Mouse (Mus musculus): ENCODE measurements at regions not wholly inside any gene's neighbourhood (a gene's known extent, or its start where the extent isn't known, plus 50 kb on each side); places are given as distances from the start of the nearest gene placed in this dataset.

DNA sequence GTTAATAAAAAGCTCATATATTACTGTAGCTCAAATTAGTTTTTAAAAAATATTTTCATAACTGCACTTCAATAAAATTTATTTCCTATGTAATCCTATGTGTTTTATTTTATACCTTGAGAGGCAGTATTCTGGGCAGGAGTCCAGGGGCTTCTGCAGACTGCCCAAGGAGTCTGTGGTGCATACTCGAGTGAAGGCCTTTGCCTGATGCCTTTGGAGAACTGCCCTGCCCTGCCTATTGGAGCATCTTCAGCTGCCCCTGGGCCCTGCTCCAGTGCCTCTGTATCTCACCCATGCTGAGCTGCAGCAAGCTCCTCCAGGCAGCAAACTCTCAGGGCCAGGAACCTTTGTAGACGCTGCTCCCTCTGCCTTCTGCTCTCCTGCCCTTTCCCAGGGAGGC, 223.7 kb upstream of the Gm4791 start:
- Histone ChIP-seq H3K4me2 (replicated peaks) (no peak overlapping the region), H3K9me3 (no peaks in the 10 kb centered on the region), H3K4me1 (no peaks in the 10 kb centered on the region), H3K27me3 (no peaks in the 10 kb centered on the region), H3K9ac (no peak overlapping the region), H3K4me3 (no peak overlapping the region), H3K36me3 (no peaks in the 10 kb centered on the region), H3K27ac (no peak overlapping the region)
- 59% methylated on average over 2 of the region's 2 CpGs for WGBS
- ATAC-seq (ENCODE audit: insufficient number of reproducible peaks, insufficient read depth, low FRiP score, low TSS enrichment): no peak

DNA sequence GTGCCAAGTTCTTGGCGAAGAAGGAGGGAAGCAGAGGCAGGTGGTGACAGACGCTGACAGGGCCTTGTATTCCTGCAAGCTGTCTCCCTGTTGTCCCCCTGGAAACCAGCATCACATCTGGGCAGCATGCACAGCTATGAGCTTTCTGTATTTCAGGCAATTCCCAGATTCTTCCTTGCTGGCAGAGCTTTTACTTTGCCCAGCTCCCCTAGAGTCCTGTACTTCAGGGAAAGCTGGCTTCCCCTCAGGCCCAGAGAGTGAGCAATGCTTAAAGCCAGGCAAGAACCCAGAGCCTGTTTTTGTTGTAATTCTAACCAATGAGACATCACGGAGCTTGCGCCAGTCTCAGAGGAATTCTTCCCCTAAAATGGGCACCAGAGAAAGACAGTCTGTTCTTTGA, 238.3 kb upstream of the Gm4791 start:
- H3K4me3 ChIP-seq: no peak overlapping the region
- no peaks in the 10 kb centered on the region for H3K4me1 ChIP-seq
- H3K9me3 ChIP-seq: no peaks in the 10 kb centered on the region
- no peaks in the 10 kb centered on the region for H3K36me3 ChIP-seq
- 63% methylated on average over 4 of the region's 4 CpGs for WGBS
- no peaks in the 10 kb centered on the region for H3K27me3 ChIP-seq
- no peak overlapping the region for H3K9ac ChIP-seq
- no peak for ATAC-seq (ENCODE audit: insufficient number of reproducible peaks, insufficient read depth, low FRiP score, low TSS enrichment)
- H3K27ac ChIP-seq: no peak overlapping the region
- H3K4me2 ChIP-seq (replicated peaks): no peak overlapping the region

DNA sequence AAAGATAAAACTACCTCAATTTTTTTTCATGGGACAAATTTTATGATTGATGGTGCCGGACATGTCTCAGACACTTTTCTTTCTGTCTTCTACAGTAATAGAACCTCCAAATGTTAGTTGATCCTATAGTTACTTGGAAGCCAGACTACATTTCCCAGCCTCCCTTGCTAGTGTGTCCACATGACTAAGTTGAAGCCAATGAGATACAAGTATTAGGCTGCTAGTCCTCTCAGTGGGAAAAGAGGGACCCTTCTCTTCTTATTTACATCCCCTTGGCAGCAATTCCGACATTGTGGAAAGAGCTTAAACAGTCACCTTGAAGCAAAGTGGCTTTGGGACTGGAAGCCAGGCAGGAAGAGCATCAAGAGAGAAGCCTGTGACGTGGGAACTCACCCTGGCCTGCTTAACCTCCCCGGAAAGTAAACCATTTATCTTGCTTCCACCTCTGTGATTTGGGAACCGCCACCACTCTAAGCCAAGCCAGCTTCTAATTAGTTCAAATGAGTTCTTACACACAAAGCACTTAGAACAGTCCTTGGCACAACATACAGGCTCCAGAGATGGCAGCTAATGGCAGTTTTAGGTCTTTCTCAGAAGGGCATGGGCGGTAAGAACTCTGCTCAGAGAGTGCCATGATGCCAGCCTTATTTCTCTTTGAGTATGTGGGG, 241.4 kb upstream of the Gm4791 start:
- ATAC-seq (ENCODE audit: insufficient number of reproducible peaks, insufficient read depth, low FRiP score, low TSS enrichment): no peak
- no peak overlapping the region for H3K4me3 ChIP-seq
- no peaks in the 10 kb centered on the region for H3K4me1 ChIP-seq
- 75% methylated on average over 6 of the region's 6 CpGs for WGBS
- no peaks in the 10 kb centered on the region for H3K36me3 ChIP-seq
- H3K27me3 ChIP-seq: no peaks in the 10 kb centered on the region
- H3K9me3 ChIP-seq: no peaks in the 10 kb centered on the region
- H3K4me2 ChIP-seq (replicated peaks): no peak overlapping the region
- H3K27ac ChIP-seq: no peak overlapping the region
- no peak overlapping the region for H3K9ac ChIP-seq

DNA sequence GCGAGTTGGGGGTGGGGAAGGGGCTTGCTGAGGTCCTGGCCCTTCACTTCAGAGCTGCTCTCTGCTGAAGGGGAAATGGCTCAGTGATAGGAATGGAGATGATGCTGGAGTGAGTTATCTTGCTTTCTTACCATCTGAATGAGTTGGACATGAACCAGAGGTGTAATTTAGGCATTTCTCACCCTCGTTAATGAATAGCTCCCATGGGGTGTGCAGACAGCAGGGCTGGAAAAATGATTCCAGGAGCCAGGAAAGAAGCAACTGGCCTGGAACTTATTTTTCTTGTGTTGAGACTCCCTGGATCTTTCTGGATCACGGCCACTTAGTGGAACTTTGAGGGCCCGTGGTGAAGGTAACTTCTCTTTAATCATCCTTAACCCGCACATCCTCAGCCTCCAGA, 246.6 kb upstream of the Gm4791 start:
- Histone ChIP-seq H3K4me2 (replicated peaks) (no peak overlapping the region), H3K27ac (no peak overlapping the region), H3K9ac (no peak overlapping the region), H3K4me1 (no peaks in the 10 kb centered on the region), H3K9me3 (no peaks in the 10 kb centered on the region), H3K27me3 (0 out of 2 replicates have a peak, but pooled peaks cover 3% of the 10 kb centered on the region), H3K36me3 (no peaks in the 10 kb centered on the region), H3K4me3 (no peak overlapping the region)
- WGBS: 47% methylated on average over 5 of the region's 5 CpGs
- ATAC-seq (ENCODE audit: insufficient number of reproducible peaks, insufficient read depth, low FRiP score, low TSS enrichment): no peak

DNA sequence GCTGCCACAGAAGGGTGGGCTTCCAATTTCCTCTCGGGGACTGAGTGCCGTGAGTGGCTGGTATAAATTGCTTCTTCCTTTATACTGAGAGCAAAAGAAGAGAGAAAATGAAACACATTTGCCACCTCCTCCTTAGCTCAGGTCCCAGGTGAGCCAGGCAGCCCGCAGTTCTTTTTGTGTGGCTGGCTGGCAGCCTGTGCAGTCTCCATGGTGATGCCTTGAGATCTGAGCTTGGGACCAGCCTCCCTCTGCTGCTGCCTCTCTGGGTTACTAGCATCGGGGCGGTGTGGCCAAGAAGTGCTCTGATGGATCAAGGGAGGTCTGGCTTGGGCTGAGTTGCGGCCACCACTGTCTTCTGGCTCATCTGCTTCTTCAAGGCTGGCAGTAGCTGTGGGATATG, 249.1 kb upstream of the Gm4791 start:
- no peaks in the 10 kb centered on the region for H3K4me1 ChIP-seq
- H3K9ac ChIP-seq: no peak overlapping the region
- no peak overlapping the region for H3K4me2 ChIP-seq (replicated peaks)
- H3K9me3 ChIP-seq: no peaks in the 10 kb centered on the region
- H3K27ac ChIP-seq: no peak overlapping the region
- no peaks in the 10 kb centered on the region for H3K36me3 ChIP-seq
- H3K4me3 ChIP-seq: no peak overlapping the region
- WGBS: 67% methylated on average over 6 of the region's 6 CpGs
- ATAC-seq (ENCODE audit: insufficient number of reproducible peaks, insufficient read depth, low FRiP score, low TSS enrichment): no peak
- 0 out of 2 replicates have a peak, but pooled peaks cover 3% of the 10 kb centered on the region for H3K27me3 ChIP-seq

DNA sequence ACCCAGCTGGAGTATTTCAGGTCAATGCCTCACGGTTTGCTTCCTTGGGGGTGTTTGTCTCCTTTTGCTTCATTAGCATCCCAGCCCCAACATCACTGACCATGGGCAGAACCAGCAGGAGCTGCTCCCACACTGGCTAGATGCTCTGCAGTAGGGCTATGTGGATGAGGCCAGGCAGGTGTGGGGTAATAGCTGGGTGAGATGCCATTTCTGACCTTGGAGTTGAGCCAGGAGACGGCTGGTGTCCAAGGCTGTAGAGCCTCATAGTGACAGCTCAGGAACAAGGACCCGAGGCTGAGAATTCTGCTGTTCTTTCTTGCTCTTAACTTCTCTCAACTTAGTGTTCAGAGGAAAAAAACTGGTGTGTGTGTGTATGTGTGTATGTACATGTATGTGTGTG, 252.3 kb upstream of the Gm4791 start:
- Histone ChIP-seq H3K4me2 (replicated peaks) (no peak overlapping the region), H3K9ac (no peak overlapping the region), H3K27ac (no peak overlapping the region), H3K36me3 (no peaks in the 10 kb centered on the region), H3K4me1 (no peaks in the 10 kb centered on the region), H3K9me3 (no peaks in the 10 kb centered on the region), H3K4me3 (no peak overlapping the region), H3K27me3 (0 out of 2 replicates have a peak, but pooled peaks cover 3% of the 10 kb centered on the region)
- WGBS: 82% methylated on average over 3 of the region's 3 CpGs
- ATAC-seq (ENCODE audit: insufficient number of reproducible peaks, insufficient read depth, low FRiP score, low TSS enrichment): no peak

DNA sequence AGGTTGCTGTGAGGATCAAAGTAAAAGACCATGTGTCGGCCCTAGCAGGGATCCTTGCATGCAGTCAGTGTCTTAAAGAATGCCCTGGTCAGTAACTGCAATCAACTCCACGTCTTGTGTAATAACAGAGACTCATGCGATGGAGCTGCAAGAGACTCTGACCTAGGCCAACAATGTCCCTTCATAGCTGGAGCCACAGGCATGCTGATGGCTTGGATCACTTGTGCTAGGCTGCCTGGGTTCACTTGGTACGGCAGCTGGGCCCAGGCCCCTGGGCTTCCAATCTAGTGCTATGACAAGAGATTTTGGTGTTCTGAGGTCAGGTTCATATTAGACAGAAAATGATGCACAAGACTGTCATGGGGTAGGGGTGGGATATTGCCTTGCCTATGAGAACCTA, 258.0 kb upstream of the Gm4791 start:
- ATAC-seq (ENCODE audit: insufficient number of reproducible peaks, insufficient read depth, low FRiP score, low TSS enrichment): no peak

DNA sequence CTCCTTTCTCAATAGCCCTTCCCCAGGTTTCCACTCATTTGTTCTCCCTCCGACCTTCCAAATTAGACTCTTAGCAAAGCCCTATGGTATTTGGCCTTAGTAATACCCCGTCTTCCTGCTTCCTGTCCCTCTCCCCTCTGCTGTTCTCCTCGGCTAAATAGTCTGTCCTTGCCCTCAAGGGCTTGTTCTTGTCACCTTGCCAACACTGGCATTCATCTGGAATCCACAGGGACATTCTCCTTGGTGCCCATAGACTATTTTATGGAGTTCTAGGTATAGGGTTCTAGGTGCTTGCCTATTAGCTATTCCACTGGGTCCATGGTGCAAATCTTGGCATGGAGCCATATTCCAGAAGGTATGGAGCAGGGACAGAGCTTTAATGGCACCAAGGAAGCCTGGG, 259.2 kb upstream of the Gm4791 start:
- WGBS: 55% methylated on average over 3 of the region's 3 CpGs
- Histone ChIP-seq H3K27me3 (peaks cover 19% of the 10 kb centered on the region; the same call in 1 of the 2 replicates), H3K27ac (no peak overlapping the region), H3K4me3 (no peak overlapping the region), H3K9ac (no peak overlapping the region), H3K4me1 (no peaks in the 10 kb centered on the region), H3K9me3 (no peaks in the 10 kb centered on the region), H3K4me2 (replicated peaks) (no peak overlapping the region), H3K36me3 (no peaks in the 10 kb centered on the region)
- no peak for ATAC-seq (ENCODE audit: insufficient number of reproducible peaks, insufficient read depth, low FRiP score, low TSS enrichment)

More for the DNA sequence above, 258.0 kb upstream of the Gm4791 start:
- H3K27me3 ChIP-seq: peaks cover 16% of the 10 kb centered on the region; the same call in 1 of the 2 replicates
- H3K4me3 ChIP-seq: no peak overlapping the region
- H3K36me3 ChIP-seq: no peaks in the 10 kb centered on the region
- WGBS: 82% methylated on average over 4 of the region's 4 CpGs
- no peaks in the 10 kb centered on the region for H3K9me3 ChIP-seq
- no peak overlapping the region for H3K9ac ChIP-seq
- H3K4me2 ChIP-seq (replicated peaks): no peak overlapping the region
- no peaks in the 10 kb centered on the region for H3K4me1 ChIP-seq
- no peak overlapping the region for H3K27ac ChIP-seq

DNA sequence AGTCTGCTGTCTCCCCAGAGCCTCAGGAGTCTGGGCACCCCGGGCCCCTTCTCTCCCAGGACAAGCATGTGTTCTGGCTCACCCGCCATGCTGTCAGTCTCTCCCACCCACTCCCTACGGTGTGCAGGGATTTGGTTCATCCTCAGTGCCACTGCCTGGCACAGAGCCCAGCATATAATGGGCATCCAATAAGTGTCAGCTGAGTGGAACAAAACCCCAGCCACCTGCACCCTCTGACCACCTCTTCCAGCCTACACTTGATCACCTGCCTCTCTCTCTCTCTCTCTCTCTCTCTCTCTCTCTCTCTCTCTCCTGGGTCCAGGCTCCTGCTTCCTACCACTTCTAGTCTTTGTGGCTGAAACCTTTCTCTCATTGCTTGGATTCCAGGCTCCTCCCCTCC, 259.9 kb upstream of the Gm4791 start:
- H3K36me3 ChIP-seq: no peaks in the 10 kb centered on the region
- no peak overlapping the region for H3K27ac ChIP-seq
- no peak for ATAC-seq (ENCODE audit: insufficient number of reproducible peaks, insufficient read depth, low FRiP score, low TSS enrichment)
- peaks cover 24% of the 10 kb centered on the region; the same call in 1 of the 2 replicates for H3K27me3 ChIP-seq
- H3K9me3 ChIP-seq: no peaks in the 10 kb centered on the region
- WGBS: 43% methylated on average over 3 of the region's 3 CpGs
- H3K9ac ChIP-seq: no peak overlapping the region
- no peaks in the 10 kb centered on the region for H3K4me1 ChIP-seq
- no peak overlapping the region for H3K4me2 ChIP-seq (replicated peaks)
- H3K4me3 ChIP-seq: no peak overlapping the region

DNA sequence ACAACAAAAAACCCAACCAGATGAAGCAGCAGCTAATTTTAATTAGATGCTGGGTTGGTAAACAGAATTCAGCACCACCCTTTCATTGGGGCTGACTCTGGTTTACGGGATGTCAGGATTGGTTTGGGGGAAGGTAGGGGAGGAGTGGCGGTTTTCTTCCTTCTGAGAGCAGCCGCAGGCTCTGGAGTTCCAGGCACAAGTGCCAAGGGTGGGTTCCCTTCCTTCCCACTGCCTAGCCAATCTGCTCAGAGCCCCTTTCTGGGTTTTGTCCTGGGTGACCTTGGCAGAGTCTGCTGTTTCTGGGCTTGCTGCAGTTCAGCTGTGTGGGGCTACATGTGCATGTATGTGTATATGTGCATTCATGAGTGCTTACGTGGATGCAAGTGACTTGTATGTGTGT, 260.5 kb upstream of the Gm4791 start:
- Histone ChIP-seq H3K9me3 (no peaks in the 10 kb centered on the region), H3K4me3 (no peak overlapping the region), H3K4me2 (replicated peaks) (no peak overlapping the region), H3K9ac (no peak overlapping the region), H3K27me3 (peaks cover 24% of the 10 kb centered on the region; the same call in 1 of the 2 replicates), H3K4me1 (no peaks in the 10 kb centered on the region), H3K36me3 (no peaks in the 10 kb centered on the region), H3K27ac (no peak overlapping the region)
- WGBS: 51% methylated on average over 4 of the region's 4 CpGs
- ATAC-seq (ENCODE audit: insufficient number of reproducible peaks, insufficient read depth, low FRiP score, low TSS enrichment): no peak

DNA sequence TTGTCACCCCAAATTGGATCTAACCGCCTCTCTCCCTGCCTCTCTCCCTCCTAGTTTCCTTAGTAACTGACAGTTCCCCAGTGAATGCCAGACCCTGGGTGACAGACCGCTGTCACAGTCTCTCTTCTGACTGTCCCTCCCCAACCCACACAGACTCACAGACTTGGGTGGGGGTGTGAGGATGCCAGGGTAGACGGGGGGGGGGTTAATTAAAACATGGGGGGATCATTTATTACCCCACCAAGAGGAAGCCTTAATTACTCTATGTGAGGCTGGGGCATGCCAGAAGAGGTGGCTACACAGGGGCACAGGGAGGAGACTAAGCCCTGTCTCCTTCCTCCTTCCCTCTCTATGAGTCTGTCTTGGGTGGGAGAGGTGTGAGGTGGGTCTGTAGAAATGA, 261.1 kb upstream of the Gm4791 start:
- no peak overlapping the region for H3K4me3 ChIP-seq
- peaks cover 24% of the 10 kb centered on the region; the same call in 1 of the 2 replicates for H3K27me3 ChIP-seq
- H3K9ac ChIP-seq: no peak overlapping the region
- ATAC-seq (ENCODE audit: insufficient number of reproducible peaks, insufficient read depth, low FRiP score, low TSS enrichment): no peak
- H3K36me3 ChIP-seq: no peaks in the 10 kb centered on the region
- H3K27ac ChIP-seq: no peak overlapping the region
- 61% methylated on average over 3 of the region's 3 CpGs for WGBS
- no peaks in the 10 kb centered on the region for H3K4me1 ChIP-seq
- no peaks in the 10 kb centered on the region for H3K9me3 ChIP-seq
- no peak overlapping the region for H3K4me2 ChIP-seq (replicated peaks)

DNA sequence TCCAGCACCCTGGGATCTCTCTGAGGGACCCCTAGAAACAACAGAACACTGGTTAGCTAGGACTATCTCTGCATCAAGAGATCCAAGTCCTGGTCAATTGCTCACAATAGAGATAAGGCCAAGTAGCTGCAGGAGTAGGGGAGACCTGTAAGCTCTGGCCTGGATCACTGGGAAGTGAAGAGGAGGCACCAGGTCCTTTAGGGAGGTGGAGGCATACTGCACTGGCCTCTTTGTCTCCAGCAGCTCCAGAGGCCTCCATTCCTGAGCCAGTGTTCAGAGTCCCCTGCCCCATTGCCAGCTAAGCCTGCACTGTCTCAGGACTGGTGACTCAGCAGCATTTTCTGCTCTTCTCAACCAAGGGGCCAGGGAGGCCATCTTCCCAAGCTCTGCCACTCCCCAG, 262.3 kb upstream of the Gm4791 start:
- peaks cover 24% of the 10 kb centered on the region; the same call in 1 of the 2 replicates for H3K27me3 ChIP-seq
- H3K9ac ChIP-seq: no peak overlapping the region
- no peak overlapping the region for H3K4me2 ChIP-seq (replicated peaks)
- no peaks in the 10 kb centered on the region for H3K4me1 ChIP-seq
- no peak overlapping the region for H3K27ac ChIP-seq
- no peak overlapping the region for H3K4me3 ChIP-seq
- H3K36me3 ChIP-seq: no peaks in the 10 kb centered on the region
- no peaks in the 10 kb centered on the region for H3K9me3 ChIP-seq
- ATAC-seq (ENCODE audit: insufficient number of reproducible peaks, insufficient read depth, low FRiP score, low TSS enrichment): no peak
